In the genomic region with DNA sequence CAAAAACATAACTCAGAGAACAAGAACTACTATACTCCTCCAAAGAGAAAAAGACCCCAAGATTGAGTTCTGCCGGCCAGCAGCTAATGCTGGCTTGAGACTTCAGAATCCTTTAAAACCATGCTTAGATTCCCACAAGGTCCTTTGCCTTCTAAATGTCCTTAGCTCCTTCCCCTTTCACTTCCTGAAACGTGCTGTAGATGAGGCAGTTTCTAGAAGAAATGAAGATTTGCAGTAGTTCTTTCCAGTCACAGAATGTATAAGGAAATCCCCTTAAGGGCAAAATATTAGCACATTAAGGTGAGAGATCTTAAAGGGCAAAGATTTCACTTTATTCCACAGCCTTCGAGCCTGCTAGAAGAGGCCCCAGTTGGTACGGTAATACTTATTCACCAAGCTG, we compare ENCODE assay signal across 1 mouse cellular context.
TF ChIP-seq lines count a peak whose summit lies in the region.

No protein-coding gene starts in this region.

TF ChIP-seq in MEL, 35 proteins besides CTCF, POLR2A, EP300 and RAD21 (continued from another document):
- TF ChIP-seq USF1 (IDR thresholded peaks at IDR 0.05; ENCODE audit: low read depth, low read length) = no peak
- TF ChIP-seq E2F4 (IDR thresholded peaks at IDR 0.05; ENCODE audit: borderline replicate concordance, low read depth, low read length) = no peak
- TF ChIP-seq JUND (IDR thresholded peaks at IDR 0.05; ENCODE audit: low read depth, low read length) = no peak
- no peak for TF ChIP-seq ETS1 (IDR thresholded peaks at IDR 0.05; ENCODE audit: low read depth, low read length)
- TF ChIP-seq ZC3H11A (IDR thresholded peaks at IDR 0.05; ENCODE audit: low read depth, low read length) = no peak
- no peak for TF ChIP-seq TCF12 (IDR thresholded peaks at IDR 0.05; ENCODE audit: low read depth, low read length)
- TF ChIP-seq ZNF384 (IDR thresholded peaks at IDR 0.05; ENCODE audit: low read depth, low read length) = no peak
- TF ChIP-seq MAX (IDR thresholded peaks at IDR 0.05; ENCODE audit: low read length) = no peak
- TF ChIP-seq GATA1 (IDR thresholded peaks at IDR 0.05; ENCODE audit: low read depth, low read length) = no peak
- TF ChIP-seq MEF2A (IDR thresholded peaks at IDR 0.05; ENCODE audit: extremely low read depth, insufficient replicate concordance, low read depth, low read length, poor library complexity, severe bottlenecking) = no peak
TF ChIP-seq in MEL: peak in this region for 0.
